Mouse (Mus musculus): ENCODE measurements around the gene Tubb4a. TPM values are rescaled to one million over a fixed set of nuclear protein-coding genes. Genes with fewer than 3 reads are reported as not detected.
"Not testable (repeated sequence)": the region's sequence is repeated elsewhere in the genome, so short reads cannot be mapped to it uniquely, and the experiment has no call there.

Gene Tubb4a
- total RNA-seq, 2 experiments from 2014 or later: not detected

GRCm38 (mm10) chr17:57062011-57062521 is 25.5 kb downstream of the Tubb4a start:
- ATAC-seq (replicated peaks; ENCODE audit: low FRiP score, poor library complexity, severe bottlenecking): no peak

DNA sequence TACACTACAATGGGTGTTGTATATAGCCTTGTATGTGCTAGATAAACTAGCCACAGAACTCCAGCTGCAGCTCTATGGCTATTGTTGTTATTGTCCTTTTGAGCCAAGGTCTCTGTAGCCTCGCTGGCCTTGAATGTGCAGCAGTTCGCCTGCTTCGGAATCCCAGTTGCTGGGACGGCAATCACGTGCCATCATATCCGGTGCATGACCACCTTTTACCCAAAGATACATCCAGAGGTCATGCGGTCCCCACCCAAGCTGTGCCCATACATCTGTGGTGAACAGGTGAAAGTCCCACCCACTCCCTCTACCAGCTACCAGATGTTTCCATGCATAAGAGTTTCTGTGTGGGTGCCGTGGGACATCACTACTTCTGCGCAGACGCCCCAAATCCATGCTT is 26.5 kb downstream of the Tubb4a start:
- no peak for ATAC-seq (replicated peaks; ENCODE audit: low FRiP score, poor library complexity, severe bottlenecking)

- peak; percentile 84 for ATAC-seq (replicated peaks; ENCODE audit: low FRiP score, poor library complexity, severe bottlenecking)
Measured at GRCm38 (mm10) chr17:57060231-57060801, 27.3 kb downstream of the Tubb4a start.

- no peak for ATAC-seq (replicated peaks; ENCODE audit: low FRiP score, poor library complexity, severe bottlenecking)
Measured at GRCm38 (mm10) chr17:57059486-57059977, 28.1 kb downstream of the Tubb4a start, which contains the start of gene Slc25a23. Slc25a23 (minus strand) TSS chr17:57059863.

DNA sequence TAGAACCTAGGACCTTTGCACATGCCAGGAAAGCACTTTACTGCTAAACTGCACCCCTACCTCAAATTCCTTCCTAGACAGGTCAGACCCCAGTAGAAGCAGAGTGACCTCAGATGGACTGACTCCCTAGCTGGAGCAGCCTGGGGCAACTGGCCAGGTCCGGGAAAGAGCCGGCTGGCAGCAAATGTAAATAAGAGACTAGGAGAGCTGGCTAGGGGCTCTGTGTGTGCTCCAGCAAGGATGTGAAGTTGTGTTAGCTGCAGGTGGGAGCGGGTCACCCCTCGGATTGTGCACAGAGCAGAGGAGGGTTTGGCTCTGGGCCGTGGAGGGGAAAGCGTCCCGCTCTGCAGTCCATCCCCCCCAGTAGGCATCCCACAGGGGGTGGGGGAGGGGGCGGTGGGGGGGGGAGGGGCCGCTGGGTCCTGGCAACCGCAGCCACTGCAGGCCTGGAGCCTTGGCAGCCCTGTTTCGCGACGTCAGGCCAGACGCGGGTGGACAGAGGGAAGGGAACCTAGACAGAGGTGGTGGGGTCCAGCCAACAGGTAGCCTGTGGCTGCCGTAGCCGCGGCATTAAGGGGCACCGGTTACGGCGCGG is 28.6 kb downstream of the Tubb4a start, which contains the start of gene Crb3:
Crb3 (plus strand) TSS at position 215 of the 595 bp plus-strand sequence.
- no peak for ATAC-seq (replicated peaks; ENCODE audit: low FRiP score, poor library complexity, severe bottlenecking)

DNA sequence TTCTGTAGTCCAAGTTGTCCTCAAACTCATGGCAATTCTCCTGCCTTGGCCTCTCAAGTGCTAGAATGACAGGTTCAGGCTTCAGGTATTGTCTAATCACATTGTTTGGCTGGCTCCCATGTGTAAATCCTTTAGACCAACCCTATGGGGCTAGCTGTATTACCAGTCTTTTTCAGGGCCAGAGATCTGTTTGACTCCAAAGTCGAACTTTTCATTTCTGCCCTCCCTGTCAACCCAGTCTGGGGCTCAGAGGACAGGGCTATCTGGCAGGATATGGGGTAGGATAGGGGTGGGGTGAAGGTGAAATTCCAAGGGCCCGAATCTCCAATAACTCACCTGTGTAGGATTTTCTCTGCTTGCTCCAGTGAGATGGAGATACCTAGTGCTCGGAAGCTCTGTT is 31.3 kb downstream of the Tubb4a start:
- no peak for ATAC-seq (replicated peaks; ENCODE audit: low FRiP score, poor library complexity, severe bottlenecking)

DNA sequence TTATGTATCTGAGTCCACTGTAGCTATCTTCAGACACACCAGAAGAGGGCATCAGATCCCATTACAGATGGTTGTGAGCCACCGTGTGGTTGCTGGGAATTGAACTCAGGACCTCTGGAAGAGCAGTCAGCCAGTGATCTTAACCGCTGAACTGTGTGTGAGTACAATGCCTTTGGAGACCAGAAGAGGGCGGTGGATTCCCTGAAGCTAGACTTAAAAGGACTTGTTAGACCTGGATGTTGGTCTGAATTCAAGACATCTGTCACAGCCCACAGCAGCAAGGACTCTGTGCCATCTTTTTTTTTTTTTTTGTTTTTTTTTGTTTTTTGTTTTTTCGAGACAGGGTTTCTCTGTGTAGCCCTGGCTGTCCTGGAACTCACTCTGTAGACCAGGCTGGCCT is 35.9 kb downstream of the Tubb4a start:
- ATAC-seq (replicated peaks; ENCODE audit: low FRiP score, poor library complexity, severe bottlenecking): not testable (repeated sequence)

GRCm38 (mm10) chr17:57048816-57049215 is 38.8 kb downstream of the Tubb4a start:
- ATAC-seq (replicated peaks; ENCODE audit: low FRiP score, poor library complexity, severe bottlenecking): no peak

GRCm38 (mm10) chr17:57047406-57047805 is 40.2 kb downstream of the Tubb4a start:
- no peak for ATAC-seq (replicated peaks; ENCODE audit: low FRiP score, poor library complexity, severe bottlenecking)

DNA sequence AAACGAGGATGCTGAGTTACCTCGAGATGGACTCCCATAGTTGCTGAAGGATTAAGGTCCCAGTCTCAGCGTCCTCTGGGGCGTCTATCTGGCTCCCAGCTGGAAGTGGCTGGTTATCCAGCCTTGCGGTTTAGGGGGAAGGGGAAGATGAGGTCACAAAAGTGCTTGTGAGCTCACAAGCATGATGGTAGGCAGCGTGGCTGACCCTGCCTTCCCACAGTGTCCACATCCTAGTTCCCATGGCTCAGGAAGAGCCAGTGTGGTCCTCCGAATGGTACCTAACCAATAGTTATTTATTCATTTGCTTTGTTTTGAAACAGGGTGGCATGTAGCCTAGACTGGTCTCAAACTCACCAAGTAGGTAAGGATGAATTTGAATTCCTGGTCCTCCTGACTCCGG is 46.0 kb downstream of the Tubb4a start, which contains the start of gene Slc25a41:
Slc25a41 (minus strand) TSS at position 101 of the 400 bp plus-strand sequence.
- no peak for ATAC-seq (replicated peaks; ENCODE audit: low FRiP score, poor library complexity, severe bottlenecking)

DNA sequence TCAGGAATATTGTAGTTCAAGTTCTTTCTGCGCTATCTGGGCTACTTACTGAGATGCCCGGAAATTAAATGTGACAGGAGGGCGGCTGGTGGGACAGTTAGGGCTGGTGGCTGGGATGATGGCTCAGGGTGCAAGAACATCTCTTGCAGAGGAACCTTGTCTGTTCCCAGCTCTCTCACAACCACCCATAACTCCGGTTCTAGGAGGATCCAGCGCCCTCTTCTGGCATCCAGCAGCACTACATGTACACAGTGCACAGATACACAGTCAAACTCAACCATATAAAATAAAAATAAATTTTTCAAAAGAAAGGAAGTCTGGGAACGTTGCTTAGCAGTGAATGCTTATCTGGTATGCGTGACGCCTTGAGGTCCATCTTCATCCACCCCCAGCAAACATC is 48.6 kb downstream of the Tubb4a start:
- ATAC-seq (replicated peaks; ENCODE audit: low FRiP score, poor library complexity, severe bottlenecking): no peak

DNA sequence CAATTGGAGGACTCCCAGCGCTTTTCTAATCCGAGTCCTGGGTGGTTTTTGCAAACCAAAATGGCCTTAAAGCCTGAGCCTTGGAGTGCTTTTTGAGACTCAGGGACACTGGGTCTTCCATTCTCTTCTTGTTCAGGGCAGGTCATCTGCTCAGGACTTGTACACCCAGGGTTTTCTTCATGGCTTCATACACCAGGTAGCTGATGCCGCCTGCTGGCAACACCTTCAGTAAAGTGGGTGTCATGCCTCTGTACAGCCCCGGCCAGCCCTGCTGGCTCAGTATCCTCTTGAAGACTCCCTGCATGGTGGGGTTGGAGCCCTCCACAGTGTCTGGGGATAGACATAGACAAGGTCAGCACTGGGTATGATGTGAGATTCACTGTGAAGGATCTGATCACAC is 54.7 kb downstream of the Tubb4a start:
- ATAC-seq (replicated peaks; ENCODE audit: low FRiP score, poor library complexity, severe bottlenecking): no peak

DNA sequence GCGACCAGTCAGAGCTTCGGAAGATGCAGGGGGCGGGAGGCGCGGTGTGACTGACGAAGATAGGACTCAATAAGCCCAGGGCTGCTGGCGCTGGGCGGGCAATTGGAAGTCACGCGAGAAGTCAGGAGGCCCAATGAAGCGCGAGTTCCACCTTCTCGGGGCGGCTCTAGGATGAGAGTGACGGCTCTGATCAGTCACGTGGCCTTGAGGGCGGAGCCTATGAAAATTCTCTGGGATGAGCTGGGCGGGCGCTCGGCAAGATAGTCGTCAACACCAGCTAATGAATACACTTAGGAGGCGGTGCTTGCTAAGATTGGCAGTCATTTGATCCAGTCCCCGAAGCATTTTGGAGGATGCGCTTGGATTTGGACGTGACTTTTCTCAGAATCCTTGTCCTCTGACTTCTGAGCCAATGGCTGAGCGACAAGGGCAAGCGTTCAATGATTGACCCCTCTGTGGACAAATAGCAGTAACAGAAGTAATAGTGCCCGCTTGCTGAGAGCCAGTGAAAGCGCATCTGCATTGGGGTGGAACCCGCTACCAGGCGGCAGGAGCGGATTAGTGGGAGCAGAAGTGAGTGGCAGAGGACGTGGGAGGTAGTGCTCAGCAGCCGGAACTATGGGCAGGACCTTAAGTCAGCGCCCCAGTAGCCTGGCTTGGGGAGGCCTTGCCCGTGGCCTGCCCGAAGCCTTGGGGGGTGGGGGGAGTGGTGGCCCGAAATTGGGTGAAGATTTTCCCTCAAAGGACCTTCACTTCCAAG is 55.7 kb downstream of the Tubb4a start:
- peak; percentile 88 for ATAC-seq (replicated peaks; ENCODE audit: low FRiP score, poor library complexity, severe bottlenecking)

- ATAC-seq (replicated peaks; ENCODE audit: low FRiP score, poor library complexity, severe bottlenecking): no peak
Measured at GRCm38 (mm10) chr17:57030931-57031660, 56.5 kb downstream of the Tubb4a start, which contains the start of gene Khsrp. Khsrp (minus strand) TSS chr17:57031522.

Other genes starting within 250 kb of the Tubb4a start
- not detected in 2 replicates for gene Acsbg2, start 213.3 kb downstream of the Tubb4a start, total RNA-seq (2015; ENCODE audit: low replicate concordance)
- gene Acsbg2, start 213.3 kb downstream of the Tubb4a start, total RNA-seq (2017; ENCODE audit: low replicate concordance): not detected in 2 replicates
- not detected in 2 replicates for gene 1700061G19Rik, start 212.3 kb downstream of the Tubb4a start, total RNA-seq (2015; ENCODE audit: low replicate concordance)
- gene 1700061G19Rik, start 212.3 kb downstream of the Tubb4a start, total RNA-seq (2017; ENCODE audit: low replicate concordance): not detected in 2 replicates
- 2.1 and 4.4 TPM in 2 replicates for gene Mllt1, start 152.4 kb downstream of the Tubb4a start, total RNA-seq (2015; ENCODE audit: low replicate concordance)
- gene Mllt1, start 152.4 kb downstream of the Tubb4a start, total RNA-seq (2017; ENCODE audit: low replicate concordance): 1.3 and 3.5 TPM in 2 replicates
- not detected in 2 replicates for gene Acer1, start 105.7 kb downstream of the Tubb4a start, total RNA-seq (2015; ENCODE audit: low replicate concordance)
- not detected in 2 replicates for gene Acer1, start 105.7 kb downstream of the Tubb4a start, total RNA-seq (2017; ENCODE audit: low replicate concordance)
- 4.6 and 13.8 TPM in 2 replicates for gene Clpp, start 97.5 kb downstream of the Tubb4a start, total RNA-seq (2015; ENCODE audit: low replicate concordance)
- 6.6 and 9.6 TPM in 2 replicates for gene Clpp, start 97.5 kb downstream of the Tubb4a start, total RNA-seq (2017; ENCODE audit: low replicate concordance)
- gene Alkbh7, start 90.4 kb downstream of the Tubb4a start, total RNA-seq (2015; ENCODE audit: low replicate concordance): not detected in 2 replicates
- gene Alkbh7, start 90.4 kb downstream of the Tubb4a start, total RNA-seq (2017; ENCODE audit: low replicate concordance): 2.5 and 8.9 TPM in 2 replicates
- gene Pspn, start 87.8 kb downstream of the Tubb4a start, total RNA-seq (2015; ENCODE audit: low replicate concordance): not detected in 2 replicates
- gene Pspn, start 87.8 kb downstream of the Tubb4a start, total RNA-seq (2017; ENCODE audit: low replicate concordance): 1.5 TPM in 1 of 2 replicates, not detected in the other
- 18.3 and 33.9 TPM in 2 replicates for gene Gtf2f1, start 76.5 kb downstream of the Tubb4a start, total RNA-seq (2015; ENCODE audit: low replicate concordance)
- gene Gtf2f1, start 76.5 kb downstream of the Tubb4a start, total RNA-seq (2017; ENCODE audit: low replicate concordance): 34.3 and 59.5 TPM in 2 replicates
- gene Gm17949, start 76.3 kb downstream of the Tubb4a start, total RNA-seq (2015; ENCODE audit: low replicate concordance): not detected in 2 replicates
- gene Gm17949, start 76.3 kb downstream of the Tubb4a start, total RNA-seq (2017; ENCODE audit: low replicate concordance): not detected in 2 replicates
- gene Khsrp, start 56.3 kb downstream of the Tubb4a start, total RNA-seq (2015; ENCODE audit: low replicate concordance): 32.9 and 37.6 TPM in 2 replicates
- gene Khsrp, start 56.3 kb downstream of the Tubb4a start, total RNA-seq (2017; ENCODE audit: low replicate concordance): 29.8 and 34.2 TPM in 2 replicates
- gene Slc25a41, start 46.1 kb downstream of the Tubb4a start, total RNA-seq (2015; ENCODE audit: low replicate concordance): not detected in 2 replicates
- gene Slc25a41, start 46.1 kb downstream of the Tubb4a start, total RNA-seq (2017; ENCODE audit: low replicate concordance): not detected in 2 replicates
- not detected in 2 replicates for gene Crb3, start 28.7 kb downstream of the Tubb4a start, total RNA-seq (2015; ENCODE audit: low replicate concordance)
- gene Crb3, start 28.7 kb downstream of the Tubb4a start, total RNA-seq (2017; ENCODE audit: low replicate concordance): not detected in 2 replicates
- gene Slc25a23, start 27.9 kb downstream of the Tubb4a start, total RNA-seq (2015; ENCODE audit: low replicate concordance): 2.9 and 3.3 TPM in 2 replicates
- 1.2 and 4.7 TPM in 2 replicates for gene Slc25a23, start 27.9 kb downstream of the Tubb4a start, total RNA-seq (2017; ENCODE audit: low replicate concordance)
- 16.7 and 25.0 TPM in 2 replicates for gene Dennd1c, start 9.3 kb downstream of the Tubb4a start, total RNA-seq (2015; ENCODE audit: low replicate concordance)
- gene Dennd1c, start 9.3 kb downstream of the Tubb4a start, total RNA-seq (2017; ENCODE audit: low replicate concordance): 2.4 and 7.2 TPM in 2 replicates
- not detected in 2 replicates for gene Tnfsf9, start 17.5 kb upstream of the Tubb4a start, total RNA-seq (2015; ENCODE audit: low replicate concordance)
- gene Tnfsf9, start 17.5 kb upstream of the Tubb4a start, total RNA-seq (2017; ENCODE audit: low replicate concordance): not detected in 2 replicates
- not detected in 2 replicates for gene Cd70, start 62.0 kb upstream of the Tubb4a start, total RNA-seq (2015; ENCODE audit: low replicate concordance)
- gene Cd70, start 62.0 kb upstream of the Tubb4a start, total RNA-seq (2017; ENCODE audit: low replicate concordance): not detected in 2 replicates
- gene Tnfsf14, start 106.4 kb upstream of the Tubb4a start, total RNA-seq (2015; ENCODE audit: low replicate concordance): 1.5 TPM in 1 of 2 replicates, not detected in the other
- 1.5 and 2.0 TPM in 2 replicates for gene Tnfsf14, start 106.4 kb upstream of the Tubb4a start, total RNA-seq (2017; ENCODE audit: low replicate concordance)
- 214 and 227 TPM in 2 replicates for gene C3, start 140.4 kb upstream of the Tubb4a start, total RNA-seq (2015; ENCODE audit: low replicate concordance)
- 74.9 and 158 TPM in 2 replicates for gene C3, start 140.4 kb upstream of the Tubb4a start, total RNA-seq (2017; ENCODE audit: low replicate concordance)
- 9.2 and 17.5 TPM in 2 replicates for gene Gpr108, start 160.7 kb upstream of the Tubb4a start, total RNA-seq (2015; ENCODE audit: low replicate concordance)
- gene Gpr108, start 160.7 kb upstream of the Tubb4a start, total RNA-seq (2017; ENCODE audit: low replicate concordance): 5.2 and 6.3 TPM in 2 replicates
- gene Trip10, start 161.7 kb upstream of the Tubb4a start, total RNA-seq (2015; ENCODE audit: low replicate concordance): 0.42 and 3.1 TPM in 2 replicates
- 1.8 and 5.5 TPM in 2 replicates for gene Trip10, start 161.7 kb upstream of the Tubb4a start, total RNA-seq (2017; ENCODE audit: low replicate concordance)
- 22.9 and 30.5 TPM in 2 replicates for gene Vav1, start 191.3 kb upstream of the Tubb4a start, total RNA-seq (2015; ENCODE audit: low replicate concordance)
- 38.3 and 38.8 TPM in 2 replicates for gene Vav1, start 191.3 kb upstream of the Tubb4a start, total RNA-seq (2017; ENCODE audit: low replicate concordance)

Data from erythroblast, adult 5-6 weeks (primary cell).